Mouse (Mus musculus) kidney, adult 9 months (tissue): ENCODE results near the gene Wnk2.

ENCODE experiments used
- DNase-seq: peaks from one replicate; pipeline ENCODE4 v3.0.0; 2022

The Wnk2 gene

DNA sequence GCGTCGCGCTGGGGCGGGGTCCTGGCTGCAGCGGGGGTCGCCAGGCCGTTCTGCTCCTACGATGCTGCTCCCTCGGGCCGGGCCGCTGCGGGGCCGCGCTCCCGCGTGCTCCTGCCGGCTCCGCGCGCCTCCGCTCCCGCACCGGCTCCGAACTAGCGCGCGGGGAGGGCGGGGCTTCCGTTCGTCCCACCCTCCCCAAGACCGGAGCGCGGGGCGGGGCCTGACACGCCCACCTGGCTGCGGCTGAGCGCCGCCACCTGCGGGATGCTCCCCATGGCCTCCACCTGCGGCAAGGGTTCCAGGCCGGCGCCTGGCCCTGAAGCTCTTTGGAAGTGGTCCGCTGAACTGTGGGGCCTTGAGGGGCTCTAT lies at the start of gene Wnk2:
Gene Wnk2 (minus strand): TSS at position 157 of the 369 bp plus-strand sequence.
- DNase-seq, result peak; percentile 64

DNA sequence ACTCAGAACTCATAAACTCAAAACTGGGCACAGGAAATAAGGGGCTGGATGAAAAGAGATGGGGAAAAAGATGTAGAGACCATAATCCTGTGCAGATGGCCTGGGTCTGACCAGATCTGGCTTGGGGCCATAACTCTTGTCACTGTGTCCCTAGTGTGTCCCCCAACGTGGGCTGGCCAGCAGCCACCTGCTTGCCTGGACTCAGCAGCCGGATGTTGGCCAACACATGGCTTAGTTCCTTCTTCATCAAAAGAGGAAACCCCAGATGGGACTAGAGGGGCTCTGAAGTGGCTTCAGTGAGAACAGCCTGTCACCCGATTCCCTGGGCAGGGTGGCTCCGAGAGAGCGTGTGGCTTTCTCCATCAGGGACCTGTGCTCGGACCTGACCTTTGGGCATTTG lies 49.0 kb upstream of the Wnk2 start:
- no peak for DNase-seq

DNA sequence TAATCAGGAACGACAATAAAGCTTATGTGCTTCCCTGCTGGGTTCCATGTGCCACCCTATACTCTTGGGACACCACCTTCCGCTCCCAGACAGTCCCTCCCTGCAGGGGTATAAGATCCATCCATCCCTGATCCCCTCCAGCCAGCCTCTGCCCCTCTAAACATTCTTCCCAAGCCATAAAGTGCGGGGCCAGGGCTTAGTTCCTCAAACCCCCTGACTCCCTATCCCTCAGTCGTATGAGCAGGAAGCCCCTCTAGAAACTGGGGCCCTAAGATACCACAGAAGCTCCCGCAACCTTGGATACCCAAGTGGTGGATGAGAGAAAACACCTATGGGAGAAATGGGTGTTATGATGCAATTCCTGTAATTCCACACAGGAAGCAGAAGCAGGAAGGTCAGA lies 48.4 kb upstream of the Wnk2 start:
- DNase-seq, result no peak

DNA sequence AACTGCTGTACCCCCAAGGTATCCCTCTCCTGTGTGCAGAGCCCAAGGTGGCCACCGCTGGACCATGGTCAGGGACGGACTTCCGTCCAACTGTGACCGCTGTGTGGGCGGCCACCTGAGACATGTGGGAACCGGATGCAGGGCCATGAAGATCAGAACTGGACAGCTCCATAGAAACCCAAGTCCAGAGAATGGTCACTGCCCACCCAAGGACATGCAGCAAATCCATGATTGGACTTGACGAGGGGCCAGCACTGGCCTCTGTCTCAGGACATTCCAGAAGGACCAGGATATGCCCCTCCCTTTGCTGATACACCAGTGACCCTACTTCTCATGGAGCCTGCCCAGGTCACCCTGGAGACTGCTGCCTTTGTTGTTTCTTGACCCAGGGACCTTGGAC lies 47.8 kb upstream of the Wnk2 start:
- no peak for DNase-seq

DNA sequence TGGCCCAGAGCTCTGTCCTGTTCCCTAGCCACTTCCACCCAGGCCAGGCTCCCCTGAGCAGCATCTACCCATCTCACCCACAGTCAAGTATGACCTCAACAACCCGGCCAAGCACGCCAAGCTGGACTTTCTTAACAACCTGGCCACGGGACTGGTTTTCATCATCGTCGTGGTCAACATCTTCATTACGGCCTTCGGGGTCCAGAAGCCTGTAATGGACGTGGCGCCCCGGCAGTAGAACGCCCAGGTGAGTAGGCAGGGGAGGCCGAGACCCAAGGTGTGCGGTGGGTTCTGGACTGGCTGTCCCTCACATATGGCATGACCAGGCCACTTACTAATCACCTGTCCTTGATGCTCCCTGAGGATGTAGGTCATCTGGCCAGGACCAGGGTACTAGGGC lies 47.0 kb upstream of the Wnk2 start:
- no peak for DNase-seq

DNA sequence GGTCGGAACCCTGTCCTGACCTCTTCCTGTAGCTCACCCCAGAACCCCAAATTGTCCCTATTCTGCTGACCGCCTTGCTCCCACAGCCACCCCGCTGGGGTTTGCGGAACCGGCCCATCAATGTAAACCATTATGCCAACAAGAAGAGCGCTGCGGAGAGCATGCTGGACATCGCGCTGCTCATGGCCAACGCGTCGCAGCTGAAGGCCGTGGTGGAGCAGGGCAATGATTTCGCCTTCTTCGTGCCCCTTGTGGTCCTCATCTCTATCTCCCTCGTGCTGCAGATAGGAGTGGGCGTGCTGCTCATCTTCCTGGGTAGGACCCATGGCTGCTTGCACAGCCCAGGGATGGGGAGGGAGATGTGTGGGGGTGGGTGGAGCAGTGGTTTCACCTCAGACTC lies 45.8 kb upstream of the Wnk2 start:
- no peak for DNase-seq

DNA sequence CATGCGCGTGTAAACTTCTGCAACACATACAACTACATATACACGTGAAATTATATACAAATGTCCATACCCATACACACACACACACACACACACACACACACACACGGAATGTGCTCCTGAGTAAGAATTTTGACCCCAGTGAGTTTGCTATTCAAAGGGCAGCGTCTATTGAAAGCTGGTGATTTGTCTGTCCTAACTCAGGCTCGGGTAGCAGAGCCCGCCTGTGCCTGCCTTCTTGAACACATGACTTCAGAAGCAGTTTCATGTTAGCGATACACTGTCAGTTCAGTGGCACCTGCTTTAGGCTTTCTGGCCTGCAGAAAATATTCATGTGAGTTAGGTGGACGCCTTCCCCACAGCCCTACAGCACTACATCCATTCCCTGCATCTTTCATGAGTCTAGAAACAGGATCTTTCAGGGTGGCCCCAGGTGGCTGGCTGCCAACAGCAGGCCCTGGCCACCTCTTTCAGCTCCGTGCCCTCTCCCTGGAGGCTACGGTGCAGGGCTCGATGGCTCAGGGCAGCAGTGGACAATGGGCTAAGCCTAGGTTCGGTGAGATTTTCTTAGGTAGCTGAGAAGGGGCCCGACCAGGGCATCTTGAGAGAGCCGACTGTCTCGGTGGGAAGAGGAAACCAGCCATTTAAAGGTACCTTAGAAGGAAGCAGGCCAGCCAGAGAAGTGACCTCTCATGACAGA lies 44.5 kb upstream of the Wnk2 start:
- DNase-seq, result peak; percentile 56

DNA sequence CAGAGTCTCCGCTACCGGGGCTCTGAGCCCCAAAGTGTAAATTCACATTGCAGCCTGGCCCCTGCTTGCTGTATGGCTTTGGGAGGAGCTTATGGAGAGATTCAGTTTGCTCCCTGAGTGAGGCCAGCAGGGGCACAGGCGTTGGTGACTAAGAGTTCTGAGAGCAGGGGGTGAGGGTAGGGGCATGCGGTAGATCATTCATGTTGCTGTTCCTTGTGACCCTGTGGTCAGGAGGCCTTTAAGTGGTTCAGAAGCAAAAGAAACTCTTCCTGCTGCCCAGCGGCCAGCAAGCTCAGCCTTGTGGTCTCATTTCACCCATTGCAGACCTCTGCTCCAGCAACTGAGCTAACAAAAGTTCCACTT lies 43.8 kb upstream of the Wnk2 start:
- DNase-seq, result no peak

DNA sequence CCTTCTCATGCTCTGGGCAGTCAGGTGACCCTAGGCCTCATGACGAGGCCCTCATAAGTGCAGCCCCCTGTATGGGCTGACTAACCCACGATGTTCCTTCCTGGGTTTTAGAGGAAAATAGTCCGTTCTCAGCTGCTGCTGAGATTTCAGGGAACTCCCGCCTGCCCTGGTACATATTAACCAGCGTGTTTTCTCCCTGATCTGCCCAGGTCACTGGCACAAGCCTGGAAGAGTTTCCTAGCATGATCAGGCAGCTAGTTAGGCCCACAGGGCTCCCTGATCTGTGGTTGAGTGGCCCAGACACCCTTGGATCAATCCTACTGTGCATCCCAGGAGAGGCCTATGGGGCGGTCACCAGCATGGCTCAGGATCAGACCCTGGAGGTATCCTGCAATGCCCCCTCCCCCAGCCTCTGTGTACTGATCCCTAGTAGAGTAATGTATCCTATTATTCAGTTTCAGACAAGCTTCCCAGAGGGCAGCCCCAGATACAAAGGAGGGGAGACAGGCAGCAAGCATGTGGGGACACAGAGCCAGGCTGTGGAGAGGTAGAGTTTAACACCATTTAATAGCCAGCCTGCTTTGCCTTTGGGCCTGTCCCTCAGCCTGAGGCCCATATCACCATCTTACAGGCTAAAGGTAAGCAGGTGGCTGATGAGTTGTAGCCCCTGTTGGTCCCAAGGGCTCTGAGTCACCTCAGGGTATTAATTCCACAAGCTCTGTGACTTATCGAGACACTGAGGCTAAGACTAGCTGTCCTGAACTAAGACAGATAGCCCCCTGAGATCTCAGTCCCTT lies 43.3 kb upstream of the Wnk2 start:
- peak; percentile 88 for DNase-seq

DNA sequence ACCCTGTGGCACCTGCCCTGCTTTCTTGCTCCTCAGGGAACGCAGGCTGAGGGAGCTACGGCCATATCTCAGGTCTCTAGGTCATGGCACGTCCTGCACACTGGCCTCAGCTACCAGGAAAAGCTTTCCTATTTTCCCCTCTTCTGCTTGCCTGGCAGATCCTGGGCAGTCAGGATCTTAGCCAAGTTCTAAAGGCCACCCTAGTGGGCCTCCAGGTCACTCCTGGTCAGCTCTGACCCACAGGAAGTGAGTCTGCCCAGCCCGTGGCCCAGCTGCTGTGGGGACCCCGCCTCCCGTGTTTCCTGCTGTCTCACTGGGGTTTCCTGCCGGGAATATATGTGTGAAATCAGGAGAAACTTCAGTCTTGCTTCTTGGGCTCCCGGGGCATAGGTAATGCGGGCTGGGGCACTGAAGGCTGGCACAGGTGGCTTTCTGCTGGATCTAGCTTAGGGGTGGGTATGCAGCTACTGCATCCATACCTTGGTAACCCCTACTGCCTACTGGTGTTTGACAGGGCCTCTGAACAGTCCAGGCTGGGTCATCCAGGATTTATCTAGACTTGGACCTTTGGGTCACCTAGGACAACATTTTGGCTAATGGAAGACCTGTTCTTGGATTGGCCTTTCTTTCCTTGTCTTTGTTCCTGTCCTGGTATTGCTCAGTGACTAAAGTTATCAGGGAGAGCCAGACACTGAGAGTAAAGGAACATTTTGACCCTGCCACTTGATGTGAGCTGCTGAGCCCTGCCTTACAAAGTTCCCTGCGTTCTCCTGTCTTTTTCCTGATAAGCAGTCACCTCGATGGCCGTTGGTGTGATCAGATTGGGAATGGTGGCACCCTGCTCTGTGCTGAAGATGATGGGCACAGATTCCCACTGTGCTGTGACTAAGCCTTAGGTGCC lies 42.4 kb upstream of the Wnk2 start:
- DNase-seq, result peak; percentile 92

DNA sequence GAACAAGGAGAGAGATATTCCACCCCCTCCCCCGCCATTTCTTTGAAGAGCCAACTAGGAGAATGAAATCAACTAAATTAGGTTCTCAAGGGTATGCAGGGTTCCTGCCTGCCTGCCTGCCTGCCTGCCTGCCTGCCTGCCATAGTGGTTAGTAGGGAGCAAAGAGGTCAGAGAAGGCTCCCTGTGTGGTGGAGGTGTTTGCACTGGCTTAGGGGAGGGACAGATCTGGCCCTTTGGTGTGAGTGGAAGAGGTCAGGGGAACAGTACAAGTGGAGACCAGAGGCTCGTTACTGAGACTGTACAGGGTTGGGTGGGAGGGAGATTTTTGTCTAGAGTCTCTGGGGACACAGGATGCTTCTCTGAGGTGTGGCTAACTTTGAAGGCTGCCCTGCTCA lies 41.1 kb upstream of the Wnk2 start:
- DNase-seq, result peak; percentile 43

DNA sequence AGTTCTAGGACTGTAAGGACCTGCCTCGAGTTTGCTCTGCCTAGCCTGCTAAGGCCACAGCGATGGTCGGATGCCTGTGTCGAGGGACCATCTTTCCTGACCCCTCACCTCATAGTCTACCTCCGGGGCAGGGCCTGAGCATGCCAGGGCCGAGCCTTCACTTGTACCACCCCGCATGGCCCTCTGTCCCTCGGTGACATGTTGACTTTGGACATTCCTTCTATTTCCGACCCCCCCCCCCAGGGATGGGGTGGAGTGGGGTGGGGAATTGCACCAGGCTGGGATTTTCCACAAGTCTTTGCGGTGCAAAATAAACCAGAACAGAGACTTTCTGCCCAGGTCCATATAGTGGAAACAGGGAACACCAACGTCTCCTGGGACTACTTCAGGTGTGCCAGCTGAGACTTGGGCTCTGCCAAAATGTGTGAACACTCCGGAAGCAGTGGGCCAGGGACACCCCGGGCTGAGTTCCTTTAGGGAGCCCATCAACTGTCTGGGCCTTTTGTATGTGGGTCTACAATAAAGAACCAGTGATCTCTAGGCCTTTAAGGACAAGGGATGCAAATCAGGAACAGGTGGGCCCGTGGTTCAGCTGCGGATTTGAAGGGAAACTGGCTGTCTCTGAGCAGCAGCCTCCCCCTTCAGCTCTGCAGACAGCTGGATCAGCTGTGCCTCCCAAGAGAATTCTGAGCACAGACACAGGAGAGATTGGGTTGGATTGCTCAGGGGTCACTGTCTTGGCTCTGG lies 40.6 kb upstream of the Wnk2 start:
- no peak for DNase-seq

DNA sequence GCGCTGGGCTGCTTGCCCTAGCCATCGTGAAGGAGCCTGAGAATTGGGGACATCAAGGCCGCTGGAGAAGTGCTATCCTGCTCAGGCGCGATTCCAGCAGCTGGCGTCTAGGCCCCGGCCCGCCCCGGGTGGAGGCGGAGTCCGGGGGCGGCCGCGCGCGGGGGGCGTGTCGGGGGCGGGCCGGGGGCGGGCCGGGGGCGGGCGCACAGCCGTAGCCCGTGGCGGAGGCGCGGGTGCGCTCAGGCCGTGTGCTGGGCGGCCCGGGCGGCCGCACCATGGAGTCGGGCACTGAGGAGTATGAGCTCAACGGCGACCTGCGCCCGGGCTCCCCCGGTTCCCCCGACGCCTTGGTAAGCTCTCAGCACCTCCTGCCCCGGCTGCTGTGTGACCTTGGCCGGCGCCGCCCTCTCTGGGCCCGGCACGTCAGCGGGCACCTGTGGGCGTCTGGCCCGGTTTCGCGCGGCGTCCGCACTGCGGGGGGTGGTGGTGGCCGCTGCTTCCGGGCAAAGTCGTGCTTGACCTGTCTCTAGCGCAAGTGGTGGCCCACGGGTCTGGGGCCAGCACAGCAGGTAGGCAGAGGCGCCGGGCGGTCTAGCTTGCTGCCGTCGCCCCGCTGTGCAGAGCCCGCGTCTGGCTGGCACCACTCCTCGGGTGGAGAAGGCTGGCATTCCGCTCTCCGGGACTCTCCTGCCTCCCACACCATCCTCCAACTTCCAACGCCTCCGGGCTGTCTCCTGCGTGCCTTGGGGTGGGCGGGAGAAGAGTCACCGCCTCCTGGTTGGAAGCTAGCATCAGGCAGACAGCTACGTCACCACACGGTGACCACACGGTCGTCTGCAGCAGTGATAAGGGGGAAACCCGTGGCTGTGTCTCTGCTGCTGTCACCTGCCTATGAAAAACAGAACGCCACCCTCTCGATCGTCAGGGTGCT lies 39.7 kb upstream of the Wnk2 start, which contains the start of gene Ninj1:
Gene Ninj1 (plus strand): TSS at position 198 of the 931 bp plus-strand sequence.
- DNase-seq, result peak; percentile 86

DNA sequence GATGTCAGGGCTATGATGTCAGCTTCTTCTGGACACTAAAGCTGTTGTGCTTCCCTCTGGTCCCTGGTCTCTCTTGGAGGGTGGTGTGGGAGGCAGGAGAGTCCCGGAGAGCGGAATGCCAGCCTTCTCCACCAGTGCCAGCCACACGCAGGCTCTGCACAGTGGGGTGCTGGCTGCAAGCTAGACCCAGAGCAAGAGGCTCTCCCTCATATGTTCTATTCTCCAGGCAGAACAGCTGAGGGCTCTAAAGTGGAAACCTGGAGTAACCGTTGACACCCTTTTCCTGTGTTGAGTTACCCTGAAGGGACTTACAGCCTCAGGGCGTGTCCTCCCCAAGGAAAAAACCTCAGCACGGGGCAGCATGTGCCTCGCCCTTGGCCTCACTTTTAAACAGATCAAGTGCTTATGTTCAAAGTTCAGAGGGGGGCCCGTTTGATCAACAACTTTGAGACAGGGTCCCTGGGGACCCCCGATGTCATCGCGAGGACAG lies 39.0 kb upstream of the Wnk2 start:
- no peak for DNase-seq

DNA sequence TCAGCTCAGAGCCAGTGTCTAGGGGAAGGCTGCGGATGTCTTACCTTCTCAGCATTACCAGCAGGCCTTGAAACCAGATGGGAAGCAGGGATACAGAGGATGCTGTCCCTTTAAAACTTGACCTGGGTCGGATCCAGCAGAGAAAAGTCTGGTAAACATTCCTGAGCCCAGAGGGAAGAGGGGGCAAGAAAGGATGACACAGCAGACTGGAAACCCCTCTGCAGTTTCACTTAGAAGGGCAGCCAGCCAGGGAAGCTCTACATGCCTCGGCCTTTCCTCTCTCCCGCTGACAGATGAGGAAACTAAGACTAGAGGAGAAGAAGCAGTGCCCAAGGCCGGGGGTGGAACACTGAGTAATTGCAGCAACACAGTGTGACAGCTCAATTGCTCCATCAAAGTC lies 35.8 kb upstream of the Wnk2 start:
- peak; percentile 40 for DNase-seq

DNA sequence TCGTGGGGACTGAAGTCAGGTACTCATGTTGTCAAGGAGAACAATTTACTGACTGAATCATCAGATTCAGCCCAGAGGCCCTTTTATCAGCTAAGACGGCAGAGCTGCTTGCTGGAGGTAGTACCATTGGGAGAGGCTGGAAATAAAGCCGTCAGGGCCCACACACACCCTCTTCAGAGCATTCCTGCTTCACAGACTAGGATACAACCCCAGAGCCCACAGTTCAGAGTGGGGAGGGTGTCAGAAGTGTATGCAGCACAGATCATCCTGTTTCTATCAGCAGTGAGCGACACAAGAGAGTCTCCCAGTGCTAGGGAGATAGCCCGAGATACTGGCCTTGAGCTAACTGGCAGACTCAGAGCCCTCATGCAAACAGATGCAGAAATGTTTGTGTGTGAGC lies 35.3 kb upstream of the Wnk2 start:
- DNase-seq, result no peak

DNA sequence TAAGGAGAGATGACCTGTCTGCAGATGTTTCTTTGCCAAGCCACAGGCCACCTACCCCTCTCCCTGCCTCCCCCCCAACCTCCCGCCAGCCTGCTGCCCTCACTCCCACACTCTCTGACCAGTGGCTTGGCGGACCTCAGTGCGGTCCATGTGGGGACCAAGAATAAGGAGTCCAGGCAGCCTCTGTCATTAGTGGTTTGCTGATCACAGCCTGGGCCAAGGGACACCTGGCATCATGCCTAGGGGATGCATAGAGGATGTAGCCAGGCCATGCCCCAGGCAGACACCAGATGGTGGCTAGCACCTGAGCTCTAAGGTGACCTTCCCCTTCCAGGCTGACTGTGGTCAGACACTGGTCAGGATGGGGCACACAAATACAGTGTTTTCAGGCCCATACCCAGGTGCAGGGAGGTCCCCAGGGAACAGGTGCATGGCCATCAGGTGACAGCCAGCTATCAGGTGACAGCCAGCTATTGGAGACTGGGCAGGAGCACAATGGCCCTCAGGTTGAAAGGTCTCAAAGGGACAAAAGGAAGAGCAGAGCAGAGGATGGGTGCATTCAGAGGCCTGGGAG lies 33.7 kb upstream of the Wnk2 start:
- no peak for DNase-seq

DNA sequence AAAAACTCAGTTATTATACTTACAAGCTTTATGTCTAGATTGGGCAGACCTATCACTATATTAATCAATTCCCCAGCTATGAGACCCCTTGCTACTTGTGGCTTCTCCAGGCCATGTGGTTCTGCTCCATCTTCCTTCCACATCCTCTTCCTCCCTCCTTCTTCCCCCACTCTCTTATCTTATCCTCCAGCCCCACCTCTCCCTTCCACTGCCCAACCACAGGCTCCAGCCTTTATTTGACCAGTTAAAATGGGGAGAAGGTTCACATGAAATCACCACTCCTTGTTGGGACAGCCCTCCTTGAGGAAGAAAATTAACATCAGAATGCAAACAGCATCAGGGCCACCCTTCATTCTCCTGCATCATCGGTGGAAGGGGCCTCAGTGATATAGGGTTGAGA lies 32.9 kb upstream of the Wnk2 start:
- DNase-seq, result no peak

DNA sequence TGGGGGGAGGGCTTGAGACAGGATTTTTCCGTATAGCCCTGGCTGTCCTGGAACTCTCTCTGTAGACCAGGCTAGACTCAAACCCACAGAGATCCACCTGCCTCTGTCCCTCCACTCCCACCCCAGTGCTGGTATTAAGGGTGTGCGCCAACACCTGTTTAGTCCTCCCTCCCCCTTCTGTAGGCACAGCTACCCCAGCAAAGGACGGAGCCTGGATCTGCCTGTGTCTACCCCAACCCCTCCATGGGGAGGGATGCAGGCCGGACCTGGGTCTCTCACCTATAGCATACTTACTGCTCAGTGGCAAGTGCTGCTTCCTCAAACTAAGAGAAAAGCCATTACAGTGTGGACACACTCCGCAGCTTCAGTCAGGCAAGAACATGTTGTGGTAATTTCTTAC lies 32.5 kb upstream of the Wnk2 start:
- DNase-seq, result no peak

DNA sequence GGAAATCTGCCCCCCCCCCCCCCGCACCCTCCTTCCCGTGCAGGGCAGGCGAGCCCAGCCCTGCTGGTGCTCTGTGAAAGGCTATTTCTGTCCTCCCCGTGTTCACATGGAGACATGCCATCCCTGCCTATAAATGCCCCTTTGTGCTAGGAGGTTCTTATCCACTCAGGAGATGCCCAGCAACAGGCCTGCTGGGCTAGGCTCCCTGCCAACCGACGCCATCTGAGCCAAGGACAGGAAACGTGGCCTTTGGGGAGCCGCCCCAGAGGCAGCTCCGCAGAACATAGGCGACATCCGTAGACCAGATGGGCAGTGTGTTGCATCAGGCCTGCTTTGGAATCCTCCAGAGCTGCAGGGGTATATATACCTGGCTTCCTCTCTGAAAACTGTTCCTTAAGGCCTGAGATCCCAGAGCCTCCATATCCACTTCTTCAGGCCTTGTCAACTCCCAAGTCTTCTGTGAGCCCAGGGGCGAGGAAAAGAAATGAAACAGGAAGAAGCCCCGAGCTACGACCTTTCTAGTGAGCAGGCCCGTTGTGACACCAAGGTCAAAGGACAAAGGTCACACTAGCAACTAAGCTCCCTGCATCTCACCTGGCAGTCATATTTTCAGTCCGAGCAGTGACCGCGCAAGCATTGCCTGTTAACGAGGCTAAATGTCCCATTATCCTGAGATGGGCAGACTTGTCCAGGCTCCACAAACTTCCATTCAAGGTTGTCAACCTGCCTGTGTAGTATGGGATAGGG lies 31.2 kb upstream of the Wnk2 start:
- DNase-seq, result peak; percentile 34
